Mouse (Mus musculus) liver, embryonic 14.5 days (tissue): ENCODE measurements around the gene Pisd. TPM values are rescaled to one million over a fixed set of nuclear protein-coding genes. Genes with fewer than 3 reads are reported as not detected.
"Not testable (repeated sequence)": the region's sequence is repeated elsewhere in the genome, so short reads cannot be mapped to it uniquely, and the experiment has no call there.

Source experiments
- ATAC-seq: fragments of 200-750 bp; cut with Nextera tagmentation; 2 replicates; pipeline ENCODE4 v1.8.0; 2017; ENCODE audit warnings: moderate number of reproducible peaks, mild to moderate bottlenecking, moderate library complexity; ENCODE audit not compliant: insufficient read depth
- DNase-seq, 3 experiments: peaks; one replicate each; pipeline ENCODE4 v3.0.0-alpha.2; 2012 to 2013; ENCODE audit warnings: low read depth in 3 of 3, low spot score in 3 of 3
- H3K27ac ChIP-seq: fragments of 300-500 bp; sonication (generic); 2 replicates; pipeline ENCODE4 v1.5.1; 2014; ENCODE audit warnings: moderate library complexity, mild to moderate bottlenecking, control low read depth, inconsistent platforms
- H3K27me3 ChIP-seq: fragments of 300-500 bp; sonication (generic); 2 replicates; pipeline ENCODE4 v1.6.1; 2014; ENCODE audit warnings: mild to moderate bottlenecking, low read length, moderate library complexity; ENCODE audit not compliant: control insufficient read depth, insufficient read depth
- H3K36me3 ChIP-seq: fragments of 300-500 bp; sonication (generic); replicated peaks from 2 replicates; pipeline ENCODE4 v1.6.1; 2014; ENCODE audit warnings: low read depth; ENCODE audit not compliant: control insufficient read depth, insufficient read depth
- H3K4me1 ChIP-seq, 2 experiments: fragments of 200-500 bp in 1 of 2; fragments of 300-500 bp in 1 of 2; sonication (generic) in 1 of 2; replicated peaks; 2 replicates each; pipeline ENCODE4 v1.6.1; 2012 to 2014; ENCODE audit warnings: antibody characterized with exemption in 1 of 2, inconsistent platforms in 1 of 2, low read length in 1 of 2; ENCODE audit not compliant: control insufficient read depth in 2 of 2, insufficient read depth in 2 of 2
- H3K4me2 ChIP-seq: fragments of 300-500 bp; sonication (generic); 2 replicates; pipeline ENCODE4 v1.6.1; 2014; ENCODE audit warnings: low read depth, mild to moderate bottlenecking, control low read depth, moderate library complexity
- H3K4me3 ChIP-seq, 2 experiments: fragments of 200-500 bp in 1 of 2; fragments of 300-500 bp in 1 of 2; sonication (generic) in 1 of 2; 2 replicates each; pipeline ENCODE4 v1.5.1; 2012 to 2014; ENCODE audit warnings: low read depth in 2 of 2, low read length in 2 of 2, mild to moderate bottlenecking in 2 of 2, control low read depth in 1 of 2, inconsistent platforms in 1 of 2, moderate library complexity in 1 of 2; ENCODE audit not compliant: insufficient read depth in 1 of 2
- H3K9ac ChIP-seq: fragments of 300-500 bp; sonication (generic); replicated peaks from 2 replicates; pipeline ENCODE4 v1.6.1; 2014; ENCODE audit warnings: mild to moderate bottlenecking, control low read depth, moderate library complexity
- H3K9me3 ChIP-seq: fragments of 300-500 bp; sonication (generic); 2 replicates; pipeline ENCODE4 v1.6.1; 2016; ENCODE audit warnings: low read length, mixed read lengths; ENCODE audit not compliant: control insufficient read depth
- CTCF ChIP-seq: IDR thresholded peaks from 2 replicates; pipeline ENCODE4 v1.5.1; 2016; ENCODE audit warnings: antibody characterized with exemption, low read depth, control low read depth
- EP300 ChIP-seq: IDR thresholded peaks from 2 replicates; pipeline ENCODE4 v1.6.1; 2016; ENCODE audit warnings: antibody characterized with exemption, low read depth
- WGBS: fragments of 180-500 bp; shearing (Covaris S2); extraction: QIAGEN DNeasy Blood & Tissue Kit; methylation state at CpG from one replicate; pipeline ENCODE4 v1.1.7; 2014; ENCODE audit not compliant: insufficient replicate concordance; 5-methylcytosine and 5-hydroxymethylcytosine counted together
- polyA plus RNA-seq, 2 experiments: library from polyadenylated mRNA; depleted of rRNA in 1 of 2; stranded (reverse) in 1 of 2; unstranded in 1 of 2; fragments of >200 nt; fragmentation: Nextera tagmentation in 1 of 2; extraction: Ambion mirVana in 1 of 2; gene quantifications; 2 replicates each; pipeline versions ENCODE4 v1.2.1 to v1.2.3; 2012 to 2014

Pisd gene
- polyA plus RNA-seq, 2 experiments, result 21.7 to 29.0 TPM

GRCm38 (mm10) chr5:32760787-32761186 lies 24.7 kb downstream of the Pisd start:
- 70% methylated on average over 3 of the region's 3 CpGs for WGBS
- Histone ChIP-seq H3K4me1 (peaks cover 0 to 5% of the 10 kb centered on the region in 2 experiments; a peak in 2 of 4 replicates), H3K9ac (no peak overlapping the region), H3K36me3 (no peaks in the 10 kb centered on the region), H3K4me3 (no peak overlapping the region), H3K27me3 (no peaks in the 10 kb centered on the region), H3K9me3 (no peaks in the 10 kb centered on the region), H3K4me2 (no peak overlapping the region), H3K27ac (no peak overlapping the region)
- ATAC-seq, result no peak
- DNase-seq, result no peak
- TF ChIP-seq EP300 (no peak), CTCF (no peak)

GRCm38 (mm10) chr5:32760352-32760751 lies 25.1 kb downstream of the Pisd start:
- H3K4me3 ChIP-seq, H3K27ac ChIP-seq, H3K27me3 ChIP-seq, DNase-seq, H3K4me1 ChIP-seq, H3K9ac ChIP-seq, H3K9me3 ChIP-seq, ATAC-seq, H3K4me2 ChIP-seq, H3K36me3 ChIP-seq: not testable (repeated sequence)
- 86% methylated on average over 16 of the region's 18 CpGs for WGBS

- 46% methylated on average over 2 of the region's 2 CpGs for WGBS
- Histone ChIP-seq H3K27ac (no peak overlapping the region), H3K9me3 (no peaks in the 10 kb centered on the region), H3K36me3 (no peaks in the 10 kb centered on the region), H3K4me3 (no peak overlapping the region), H3K4me1 (peaks cover 0 to 5% of the 10 kb centered on the region in 2 experiments; a peak in 2 of 4 replicates), H3K27me3 (no peaks in the 10 kb centered on the region), H3K4me2 (no peak overlapping the region), H3K9ac (no peak overlapping the region)
- no peak for TF ChIP-seq EP300
- TF ChIP-seq CTCF, result no peak
- ATAC-seq (no peak), DNase-seq (no peak)
These were observed 25.8 kb downstream of the Pisd start for GRCm38 (mm10) chr5:32759662-32760061.

- H3K9me3 ChIP-seq, result no peaks in the 10 kb centered on the region
- 78% methylated on average over 8 of the region's 8 CpGs for WGBS
- ATAC-seq, result no peak
- no peak overlapping the region for H3K9ac ChIP-seq
- H3K4me2 ChIP-seq, result no peak overlapping the region
- no peaks in the 10 kb centered on the region for H3K4me1 ChIP-seq
- no peak for TF ChIP-seq CTCF
- no peak for TF ChIP-seq EP300
- DNase-seq, result no peak
- no peaks in the 10 kb centered on the region for H3K27me3 ChIP-seq
- H3K36me3 ChIP-seq, result no peaks in the 10 kb centered on the region
- H3K4me3 ChIP-seq, result no peak overlapping the region
- H3K27ac ChIP-seq, result no peak overlapping the region
These were observed 29.3 kb downstream of the Pisd start for GRCm38 (mm10) chr5:32756141-32756540.

- no peak for ATAC-seq
- Histone ChIP-seq H3K4me2 (no peak overlapping the region), H3K36me3 (no peaks in the 10 kb centered on the region), H3K9ac (no peak overlapping the region), H3K27ac (no peak overlapping the region), H3K27me3 (no peaks in the 10 kb centered on the region), H3K9me3 (no peaks in the 10 kb centered on the region), H3K4me3 (no peak overlapping the region), H3K4me1 (peaks cover 0 to 2% of the 10 kb centered on the region in 2 experiments; a peak in 1 of 4 replicates)
- DNase-seq, result no peak
- TF ChIP-seq EP300, result no peak
- no peak for TF ChIP-seq CTCF
- WGBS, result 46% methylated on average over 2 of the region's 2 CpGs
These were observed 33.7 kb downstream of the Pisd start for GRCm38 (mm10) chr5:32751736-32752135.

GRCm38 (mm10) chr5:32748936-32749335 lies 36.5 kb downstream of the Pisd start:
- WGBS, result 73% methylated on average over 6 of the region's 6 CpGs

More at GRCm38 (mm10) chr5:32748936-32749335, 36.5 kb downstream of the Pisd start:
- no peak overlapping the region for H3K9ac ChIP-seq
- H3K4me2 ChIP-seq, result no peak overlapping the region
- H3K4me1 ChIP-seq, result peaks cover 0 to 12% of the 10 kb centered on the region in 2 experiments; a peak in 2 of 4 replicates
- no peak overlapping the region for H3K4me3 ChIP-seq
- H3K27ac ChIP-seq, result no peak overlapping the region
- no peaks in the 10 kb centered on the region for H3K27me3 ChIP-seq
- TF ChIP-seq CTCF, result no peak
- TF ChIP-seq EP300, result no peak
- DNase-seq (no peak), ATAC-seq (no peak)
- no peaks in the 10 kb centered on the region for H3K36me3 ChIP-seq
- no peaks in the 10 kb centered on the region for H3K9me3 ChIP-seq
